ENCODE assay signal across 8 mouse cellular contexts in genomic region chr11:67024867-67025477, GRCm38 (mm10). TPM values are rescaled to one million over a fixed set of nuclear protein-coding genes. Genes with fewer than 3 reads are reported as not detected.
A peak's percentile ranks its signal among the peaks of the same experiment; 100 is the strongest.
DNase-seq lines count a peak whose midpoint lies in the region; ATAC-seq and TF ChIP-seq lines count a peak whose summit lies in the region.

TSS of gene Tmem220 (plus strand) at chr11:67025154.

- peak within 1 kb of the TSS; percentile 65 for H3K4me2 ChIP-seq in embryonic facial prominence, embryonic 14.5 days (ENCODE audit: low read depth, low read length)
- peak within 1 kb of the TSS; percentile 76 for H3K4me2 ChIP-seq in limb, embryonic 13.5 days (replicated peaks)
- peak within 1 kb of the TSS; percentile 61 for H3K4me2 ChIP-seq in midbrain, embryonic 16.5 days (ENCODE audit: low read length)

- peak; percentile 86; the same call in 1 of the 2 replicates for TF ChIP-seq EP300 in heart, adult 2 months (IDR thresholded peaks at IDR 0.05; ENCODE audit: insufficient read depth, low read depth, low read length)

- DNase-seq in 3T3-L1 (ENCODE audit: low read depth, low spot score) = peak; percentile 96
- DNase-seq in adrenal gland, postnatal 4 days (ENCODE audit: low spot score in 2 of 2) = peak; percentile 90 to 93
- DNase-seq in embryonic facial prominence, embryonic 14.5 days (ENCODE audit: low spot score) = peak; percentile 97
- peak; percentile 94 for DNase-seq in heart, adult 2 months
- DNase-seq in kidney, adult 8-10 months = peak; percentile 89 to 90
- peak; percentile 86 to 95 for DNase-seq in spleen, postnatal 10 days (ENCODE audit: low spot score in 2 of 2)

- WGBS in embryonic facial prominence, embryonic 14.5 days = under 1% methylated on average over 27 of the region's 35 CpGs
- WGBS in heart, adult 2 months = 3% methylated on average over 32 of the region's 35 CpGs
- 2% methylated on average over 31 of the region's 35 CpGs for WGBS in limb, embryonic 13.5 days
- WGBS in midbrain, embryonic 16.5 days = 1% methylated on average over 35 of the region's 35 CpGs

- H3K27me3 ChIP-seq in embryonic facial prominence, embryonic 14.5 days (replicated peaks; ENCODE audit: control insufficient read depth, insufficient read depth, low read length) = 0 out of 2 replicates have a peak, but pooled peaks cover 4% of the 10 kb centered on the region
- no peaks in the 10 kb centered on the region for H3K27me3 ChIP-seq in heart, adult 2 months (ENCODE audit: control insufficient read depth, insufficient read depth, low read length)
- H3K27me3 ChIP-seq in limb, embryonic 13.5 days = peaks cover 8% of the 10 kb centered on the region; the same call in 1 of the 2 replicates
- no peaks in the 10 kb centered on the region; the same call in 1 of the 2 replicates for H3K27me3 ChIP-seq in midbrain, embryonic 16.5 days (ENCODE audit: control insufficient read depth, insufficient read depth, low read depth, low read length)

- H3K9me3 ChIP-seq in embryonic facial prominence, embryonic 14.5 days (ENCODE audit: control insufficient read depth, low read length) = no peaks in the 10 kb centered on the region
- H3K9me3 ChIP-seq in limb, embryonic 13.5 days = no peaks in the 10 kb centered on the region
- H3K9me3 ChIP-seq in midbrain, embryonic 16.5 days (replicated peaks; ENCODE audit: control insufficient read depth, low read length, poor library complexity, severe bottlenecking) = no peaks in the 10 kb centered on the region

- TF ChIP-seq POLR2A in heart, adult 2 months (IDR thresholded peaks at IDR 0.05; ENCODE audit: insufficient read depth, low read depth, low read length) = peak; percentile 79

- no peaks in the 10 kb centered on the region for H3K79me2 ChIP-seq in heart, adult 2 months (replicated peaks; ENCODE audit: control insufficient read depth, insufficient read depth, low read length)

- peak; percentile 93 for TF ChIP-seq CTCF in heart, adult 2 months (IDR thresholded peaks at IDR 0.05)

- no peaks in the 10 kb centered on the region; the same call in 1 of the 2 replicates for H3K4me1 ChIP-seq in embryonic facial prominence, embryonic 14.5 days (ENCODE audit: control insufficient read depth, insufficient read depth, low read length)
- peaks cover 2% of the 10 kb centered on the region for H3K4me1 ChIP-seq in heart, adult 2 months (ENCODE audit: control insufficient read depth, insufficient read depth, low read length)
- H3K4me1 ChIP-seq in limb, embryonic 13.5 days = 0 out of 2 replicates have a peak, but pooled peaks cover 8% of the 10 kb centered on the region
- H3K4me1 ChIP-seq in midbrain, embryonic 16.5 days (ENCODE audit: control insufficient read depth, insufficient read depth, low read length) = peaks cover 9% of the 10 kb centered on the region

- H3K27ac ChIP-seq in embryonic facial prominence, embryonic 14.5 days (replicated peaks; ENCODE audit: low read depth, low read length) = no peak within 1 kb of the TSS
- peak within 1 kb of the TSS; percentile 86 for H3K27ac ChIP-seq in heart, adult 2 months
- H3K27ac ChIP-seq in limb, embryonic 13.5 days = no peak within 1 kb of the TSS
- no peak within 1 kb of the TSS for H3K27ac ChIP-seq in midbrain, embryonic 16.5 days (ENCODE audit: low read length)

- peak within 1 kb of the TSS; percentile 69 for H3K9ac ChIP-seq in embryonic facial prominence, embryonic 14.5 days (ENCODE audit: low read depth, low read length)
- peak within 1 kb of the TSS; percentile 94 for H3K9ac ChIP-seq in heart, adult 2 months (ENCODE audit: low read depth, low read length)
- H3K9ac ChIP-seq in limb, embryonic 13.5 days = peak within 1 kb of the TSS; percentile 74
- H3K9ac ChIP-seq in midbrain, embryonic 16.5 days (ENCODE audit: low read depth, low read length) = peak within 1 kb of the TSS; percentile 55; the same call in 1 of the 2 replicates

- ATAC-seq in embryonic facial prominence, embryonic 14.5 days (ENCODE audit: low read depth) = peak; percentile 98
- peak; percentile 97 for ATAC-seq in limb, embryonic 13.5 days (ENCODE audit: low FRiP score, low read depth)
- peak; percentile 93 for ATAC-seq in midbrain, embryonic 16.5 days

- intact Hi-C loops in heart, adult 2 months (cut with DNase I) = loop anchor here (1.0 to 5.0 kb wide), 4 partner anchors 27 to 77 kb away; partner anchors contain the start of genes Adprm and Sco1

- H3K4me3 ChIP-seq in embryonic facial prominence, embryonic 14.5 days (ENCODE audit: low read depth, low read length) = peak within 1 kb of the TSS; percentile 54
- H3K4me3 ChIP-seq in heart, adult 2 months = peak within 1 kb of the TSS; percentile 76
- peak within 1 kb of the TSS; percentile 54 for H3K4me3 ChIP-seq in limb, embryonic 13.5 days
- peak within 1 kb of the TSS; percentile 40 for H3K4me3 ChIP-seq in midbrain, embryonic 16.5 days (ENCODE audit: low read depth, low read length)

- no peaks in the 10 kb centered on the region for H3K36me3 ChIP-seq in embryonic facial prominence, embryonic 14.5 days (ENCODE audit: control insufficient read depth, insufficient read depth, low read length)
- H3K36me3 ChIP-seq in heart, adult 2 months (ENCODE audit: control insufficient read depth, insufficient read depth, low read length) = no peaks in the 10 kb centered on the region
- H3K36me3 ChIP-seq in limb, embryonic 13.5 days = no peaks in the 10 kb centered on the region
- H3K36me3 ChIP-seq in midbrain, embryonic 16.5 days (ENCODE audit: control insufficient read depth, insufficient read depth, low read length) = no peaks in the 10 kb centered on the region

RNA-seq across cellular contexts. Expression of gene Tmem220, which starts in this region (rescaled TPM):
- 1 to 10 TPM; 5.9 to 6.2 TPM for total RNA-seq in adrenal gland, postnatal 4 days (2021)
- polyA plus RNA-seq in embryonic facial prominence, embryonic 14.5 days (2014; fragmentation: Nextera tagmentation; extraction: Ambion mirVana) = 1.2 and 1.6 TPM in 2 replicates
- total RNA-seq in heart, adult 2 months (2021) = 1 to 10 TPM; 1.9 to 2.0 TPM
- 2.1 and 3.8 TPM in 2 replicates for polyA plus RNA-seq in heart, adult 2 months (2012; rRNA removed)
- 1.6 and 2.1 TPM in 2 replicates for polyA plus RNA-seq in limb, embryonic 13.5 days (2015; fragmentation: Nextera tagmentation; extraction: Ambion mirVana)
- 0.47 and 0.89 TPM in 2 replicates for polyA plus RNA-seq in midbrain, embryonic 16.5 days (2015; fragmentation: Nextera tagmentation; extraction: Ambion mirVana)

Comparison
In these comparisons a context has a peak if more than half of its experiments do, and no peak if none do; other contexts are left out.
1. Peak in ATAC-seq, H3K4me3 ChIP-seq, H3K9ac ChIP-seq and H3K4me2 ChIP-seq in midbrain, embryonic 16.5 days; RNA of the gene not detected or under 1 TPM.